Mouse (Mus musculus): Measurements from ENCODE around the gene Ppt1. TPM values are rescaled to one million over a fixed set of nuclear protein-coding genes. Genes with fewer than 3 reads are reported as not detected.

The Ppt1 gene
- 2.8 and 4.1 TPM in 2 replicates for polyA plus RNA-seq (2012; ENCODE audit: low replicate concordance)

GRCm38 (mm10) chr4:122835530-122836402 lies at the start of gene Ppt1:
Ppt1 (plus strand) TSS chr4:122836242.

GRCm38 (mm10) chr4:122885768-122886578 lies 49.9 kb downstream of the Ppt1 start, which contains the start of gene Cap1:
Cap1 (minus strand) TSS chr4:122886056.

Other genes with a start within 250 kb of the Ppt1 start
- not detected in 2 replicates for gene 9530002B09Rik, start 147.0 kb upstream of the Ppt1 start, polyA plus RNA-seq (2012; ENCODE audit: low replicate concordance)
- gene Cap1, start 49.8 kb downstream of the Ppt1 start, polyA plus RNA-seq (2012; ENCODE audit: low replicate concordance), result 21.9 and 26.0 TPM in 2 replicates
- 0.18 TPM in 1 of 2 replicates, not detected in the other for gene Mfsd2a, start 124.9 kb downstream of the Ppt1 start, polyA plus RNA-seq (2012; ENCODE audit: low replicate concordance)
- 1.2 and 2.0 TPM in 2 replicates for gene Mycl, start 159.4 kb downstream of the Ppt1 start, polyA plus RNA-seq (2012; ENCODE audit: low replicate concordance)
- gene Trit1, start 180.4 kb downstream of the Ppt1 start, polyA plus RNA-seq (2012; ENCODE audit: low replicate concordance), result 0.26 and 1.1 TPM in 2 replicates